Mouse (Mus musculus) midbrain, embryonic 14.5 days (tissue): ENCODE results near the gene Llgl2. TPM values are rescaled to one million over a fixed set of nuclear protein-coding genes. Genes with fewer than 3 reads are reported as not detected.

Experiments used
- ATAC-seq: fragments of 200-750 bp; cut with Nextera tagmentation; 2 replicates; pipeline ENCODE4 v1.8.0; 2017; ENCODE audit warnings: moderate number of reproducible peaks, moderate library complexity; ENCODE audit not compliant: low FRiP score, low TSS enrichment
- DNase-seq: peaks from one replicate; pipeline ENCODE4 v3.0.0-alpha.2; 2015
- H3K27ac ChIP-seq: fragments of 300-500 bp; sonication (generic); replicated peaks from 2 replicates; pipeline ENCODE4 v1.5.1; 2014; ENCODE audit warnings: mild to moderate bottlenecking, low read depth, low read length, moderate library complexity
- H3K27me3 ChIP-seq: fragments of 300-500 bp; sonication (generic); 2 replicates; pipeline ENCODE4 v1.6.1; 2014; ENCODE audit warnings: low read length, control low read depth, mixed read lengths; ENCODE audit not compliant: control insufficient read depth, insufficient read depth
- H3K36me3 ChIP-seq: fragments of 300-500 bp; sonication (generic); 2 replicates; pipeline ENCODE4 v1.6.1; 2014; ENCODE audit warnings: low read length, control low read depth; ENCODE audit not compliant: control insufficient read depth, insufficient read depth
- H3K4me1 ChIP-seq: fragments of 300-500 bp; sonication (generic); 2 replicates; pipeline ENCODE4 v1.6.1; 2014; ENCODE audit warnings: mild to moderate bottlenecking, antibody characterized with exemption, low read length, control low read depth; ENCODE audit not compliant: control insufficient read depth, insufficient read depth
- H3K4me2 ChIP-seq: fragments of 300-500 bp; sonication (generic); 2 replicates; pipeline ENCODE4 v1.6.1; 2014; ENCODE audit warnings: mild to moderate bottlenecking, low read length, moderate library complexity
- H3K4me3 ChIP-seq: fragments of 300-500 bp; sonication (generic); replicated peaks from 2 replicates; pipeline ENCODE4 v1.5.1; 2014; ENCODE audit warnings: low read depth, low read length
- H3K9ac ChIP-seq: fragments of 300-500 bp; sonication (generic); replicated peaks from 2 replicates; pipeline ENCODE4 v1.6.1; 2014; ENCODE audit warnings: mild to moderate bottlenecking, low read length, moderate library complexity
- H3K9me3 ChIP-seq: fragments of 300-500 bp; sonication (generic); 2 replicates; pipeline ENCODE4 v1.6.1; 2016; ENCODE audit warnings: low read length, control low read depth, mixed read lengths; ENCODE audit not compliant: control insufficient read depth
- WGBS: fragments of 180-500 bp; shearing (Covaris S2); extraction: QIAGEN DNeasy Blood & Tissue Kit; methylation state at CpG from one replicate; pipeline ENCODE4 v1.1.7; 2014; 5-methylcytosine and 5-hydroxymethylcytosine counted together
- polyA plus RNA-seq: library from polyadenylated mRNA; unstranded; fragments of >200 nt; fragmentation: Nextera tagmentation; extraction: Ambion mirVana; gene quantifications from 2 replicates; pipeline ENCODE4 v1.2.1, GENCODE M21; 2014

Llgl2 gene
- polyA plus RNA-seq, 1 experiment from 2014 or later: 0.63 TPM

GRCm38 (mm10) chr11:115812533-115813420, 11.1 kb upstream of the Llgl2 start:
- DNase-seq (peak; percentile 58), ATAC-seq (peak; percentile 3; the same call in 1 of the 2 replicates)
- H3K4me1 ChIP-seq: peaks cover 43% of the 10 kb centered on the region
- H3K4me2 ChIP-seq: peak overlapping the region; percentile 75
- peak overlapping the region; percentile 66 for H3K9ac ChIP-seq
- H3K9me3 ChIP-seq: no peaks in the 10 kb centered on the region
- H3K36me3 ChIP-seq: peaks cover 13% of the 10 kb centered on the region; the same call in 1 of the 2 replicates
- H3K27me3 ChIP-seq: no peaks in the 10 kb centered on the region
- peak overlapping the region; percentile 60 for H3K27ac ChIP-seq
- WGBS: 4% methylated on average over 28 of the region's 28 CpGs
- peak overlapping the region; percentile 94 for H3K4me3 ChIP-seq

GRCm38 (mm10) chr11:115813507-115814296, 10.1 kb upstream of the Llgl2 start, which contains the start of gene Caskin2:
TSS of gene Caskin2 (minus strand) at chr11:115813639.
- peak within 1 kb of the TSS; percentile 75 for H3K4me2 ChIP-seq
- H3K36me3 ChIP-seq: peaks cover 19% of the 10 kb centered on the region
- no peaks in the 10 kb centered on the region for H3K9me3 ChIP-seq
- DNase-seq: peak; percentile 98
- no peaks in the 10 kb centered on the region for H3K27me3 ChIP-seq
- peak; percentile 92 for ATAC-seq
- peak within 1 kb of the TSS; percentile 94 for H3K4me3 ChIP-seq
- H3K27ac ChIP-seq: peak within 1 kb of the TSS; percentile 60
- H3K4me1 ChIP-seq: peaks cover 34% of the 10 kb centered on the region
- H3K9ac ChIP-seq: peak within 1 kb of the TSS; percentile 91
- WGBS: under 1% methylated on average over 42 of the region's 44 CpGs

GRCm38 (mm10) chr11:115814605-115815450, 9.0 kb upstream of the Llgl2 start, which contains the start of gene Tsen54:
TSS of gene Tsen54 (plus strand) at chr11:115814724.
- DNase-seq (peak; percentile 92), ATAC-seq (peak; percentile 60)
- H3K36me3 ChIP-seq: peaks cover 21% of the 10 kb centered on the region
- H3K9ac ChIP-seq: peak within 1 kb of the TSS; percentile 91
- WGBS: under 1% methylated on average over 84 of the region's 84 CpGs
- peaks cover 26% of the 10 kb centered on the region for H3K4me1 ChIP-seq
- peak within 1 kb of the TSS; percentile 75 for H3K4me2 ChIP-seq
- H3K27me3 ChIP-seq: no peaks in the 10 kb centered on the region
- no peaks in the 10 kb centered on the region for H3K9me3 ChIP-seq
- H3K27ac ChIP-seq: peak within 1 kb of the TSS; percentile 74
- peak within 1 kb of the TSS; percentile 94 for H3K4me3 ChIP-seq

- Histone ChIP-seq H3K27ac (no peak overlapping the region), H3K36me3 (peaks cover 44% of the 10 kb centered on the region), H3K27me3 (no peaks in the 10 kb centered on the region), H3K9ac (no peak overlapping the region), H3K9me3 (no peaks in the 10 kb centered on the region), H3K4me1 (peaks cover 21% of the 10 kb centered on the region), H3K4me2 (no peak overlapping the region), H3K4me3 (no peak overlapping the region)
- ATAC-seq: no peak
- DNase-seq: no peak
- 89% methylated on average over 5 of the region's 5 CpGs for WGBS
These were observed 6.5 kb upstream of the Llgl2 start for GRCm38 (mm10) chr11:115817331-115817730.

GRCm38 (mm10) chr11:115819915-115820623, 3.8 kb upstream of the Llgl2 start:
- Histone ChIP-seq H3K27ac (no peak overlapping the region), H3K4me1 (peaks cover 21% of the 10 kb centered on the region), H3K9me3 (no peaks in the 10 kb centered on the region), H3K4me2 (no peak overlapping the region), H3K27me3 (peaks cover 16% of the 10 kb centered on the region), H3K9ac (no peak overlapping the region), H3K4me3 (no peak overlapping the region), H3K36me3 (peaks cover 50% of the 10 kb centered on the region)
- 88% methylated on average over 16 of the region's 16 CpGs for WGBS
- no peak for DNase-seq
- ATAC-seq: no peak

- ATAC-seq (no peak), DNase-seq (no peak)
- peaks cover 50% of the 10 kb centered on the region for H3K36me3 ChIP-seq
These were observed 2.8 kb upstream of the Llgl2 start for GRCm38 (mm10) chr11:115821001-115821400.

GRCm38 (mm10) chr11:115824813-115825212, 964 bp downstream of the Llgl2 start:
- Histone ChIP-seq H3K36me3 (peaks cover 32% of the 10 kb centered on the region), H3K4me2 (peak overlapping the region; percentile 93; the same call in 1 of the 2 replicates), H3K27me3 (peaks cover 26% of the 10 kb centered on the region), H3K4me3 (no peak overlapping the region; the same call in 1 of the 2 replicates), H3K27ac (no peak overlapping the region), H3K4me1 (peaks cover 11% of the 10 kb centered on the region), H3K9ac (no peak overlapping the region), H3K9me3 (no peaks in the 10 kb centered on the region)
- DNase-seq (no peak), ATAC-seq (no peak)
- 17% methylated on average over 11 of the region's 11 CpGs for WGBS

More at GRCm38 (mm10) chr11:115821001-115821400, 2.8 kb upstream of the Llgl2 start:
- Histone ChIP-seq H3K9me3 (no peaks in the 10 kb centered on the region), H3K4me3 (no peak overlapping the region), H3K27ac (no peak overlapping the region), H3K4me2 (no peak overlapping the region), H3K4me1 (peaks cover 12% of the 10 kb centered on the region), H3K27me3 (peaks cover 25% of the 10 kb centered on the region), H3K9ac (no peak overlapping the region)
- WGBS: 83% methylated on average over 4 of the region's 4 CpGs
